Mouse (Mus musculus): ENCODE results near the gene Matn4.

DNA sequence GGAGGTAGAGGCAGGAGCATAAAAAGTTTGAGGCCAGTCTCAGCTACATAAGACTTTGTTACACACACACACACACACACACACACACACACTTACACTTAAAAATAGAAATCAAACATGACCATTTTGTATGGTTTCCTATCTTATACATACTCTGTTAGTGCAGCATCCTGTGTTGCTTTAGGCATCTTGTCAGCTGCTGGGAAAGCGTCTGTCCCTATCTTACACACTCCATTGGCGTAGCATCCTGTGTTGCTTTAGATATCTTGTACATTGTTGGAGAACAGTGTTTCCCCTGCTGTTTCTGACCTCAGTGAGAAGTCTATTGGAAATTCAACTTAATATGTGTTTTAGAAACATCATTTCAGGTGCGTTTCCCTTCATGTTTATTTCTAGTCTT is 52.3 kb downstream of the Matn4 start:
- TF ChIP-seq POLR2A (IDR thresholded peaks at IDR 0.05; ENCODE audit: low read depth, low read length) (no peak), CTCF (conservative IDR thresholded peaks at IDR 0.05; ENCODE audit: insufficient read depth, insufficient read length, low read depth, low read length) (no peak)

All from kidney, adult 2 months (tissue).